Mouse (Mus musculus) C2C12 (cell line): ENCODE results near the gene 9130230L23Rik.

Experiments
- CTCF ChIP-seq: IDR thresholded peaks from one replicate; pipeline ENCODE4 v1.5.1; 2011; ENCODE audit not compliant: control insufficient read depth, insufficient read depth, insufficient read length
- FOSL1 ChIP-seq: IDR thresholded peaks from one replicate; pipeline ENCODE4 v1.8.0; 2011; ENCODE audit warnings: mild to moderate bottlenecking, low read length; ENCODE audit not compliant: poor library complexity, insufficient read depth, severe bottlenecking
- MYOD1 ChIP-seq: IDR thresholded peaks from one replicate; pipeline ENCODE4 v1.6.1; 2011; ENCODE audit warnings: low read depth; ENCODE audit not compliant: control insufficient read depth, insufficient read length

DNA sequence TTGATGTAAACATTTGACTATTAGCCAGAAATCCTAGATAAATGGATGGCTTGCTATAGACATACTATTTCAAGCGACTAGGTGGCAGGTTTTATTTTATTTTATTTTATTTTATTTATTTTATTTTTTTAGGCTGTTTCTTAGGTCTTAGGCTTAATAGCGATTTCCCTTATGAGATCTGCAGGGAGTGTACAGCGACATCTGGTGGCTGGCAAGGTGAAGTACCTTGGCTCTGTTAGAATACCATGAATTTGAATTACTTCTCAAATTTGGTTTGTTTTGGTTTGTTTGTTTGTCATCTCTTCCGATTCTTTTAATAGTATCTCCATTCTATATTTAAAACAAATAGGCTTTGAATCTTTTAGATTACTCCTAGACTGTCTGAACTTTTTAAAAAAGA is 45.5 kb downstream of the 9130230L23Rik start:
- TF ChIP-seq CTCF (no peak), MYOD1 (no peak), FOSL1 (no peak)
